Mouse (Mus musculus): Measurements from ENCODE around the gene Sel1l3. TPM values are rescaled to one million over a fixed set of nuclear protein-coding genes. Genes with fewer than 3 reads are reported as not detected.

The Sel1l3 gene
- polyA plus RNA-seq, 1 experiment = 0.02 TPM

DNA sequence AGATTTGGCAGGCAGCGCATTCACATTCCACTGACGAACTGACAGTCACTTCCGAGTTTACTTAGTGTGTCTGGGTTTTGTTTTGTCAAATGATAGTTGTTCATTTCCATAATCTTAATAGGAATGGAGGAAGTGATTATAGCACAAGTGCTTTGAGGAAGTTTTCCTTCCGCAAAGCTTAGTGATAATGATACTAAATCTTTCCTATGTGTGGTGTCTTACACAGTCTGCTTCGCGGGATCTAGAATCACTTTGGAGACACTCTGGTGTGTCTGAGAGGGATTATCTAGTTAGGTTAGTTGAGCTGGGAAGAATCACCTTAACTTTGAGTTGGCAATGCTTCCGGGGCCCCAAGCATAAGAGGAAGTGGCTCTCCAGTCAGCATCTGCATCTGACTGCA lies 126.3 kb downstream of the Sel1l3 start:
- Histone ChIP-seq H3K4me2 (ENCODE audit: low read depth) (no peak overlapping the region), H3K79me2 (ENCODE audit: control insufficient read depth, insufficient read depth) (no peaks in the 10 kb centered on the region), H3ac (ENCODE audit: control insufficient read depth, insufficient read length) (no peak overlapping the region), H3K36me3 (ENCODE audit: control insufficient read depth, insufficient read depth) (no peaks in the 10 kb centered on the region), H3K4me3 (no peak overlapping the region), H3K27me3 (ENCODE audit: control insufficient read depth, insufficient read depth, insufficient read length) (no peaks in the 10 kb centered on the region)
- TF ChIP-seq E2F4 (IDR thresholded peaks at IDR 0.05; ENCODE audit: insufficient read depth) = no peak
- no peak for TF ChIP-seq MYOD1 (IDR thresholded peaks at IDR 0.05; ENCODE audit: control insufficient read depth in 1 of 3, insufficient read length in 2 of 3, low read depth in 2 of 3)
- TF ChIP-seq REST (IDR thresholded peaks at IDR 0.05; ENCODE audit: insufficient read depth, insufficient read length) = no peak
- TF ChIP-seq SRF (IDR thresholded peaks at IDR 0.05; ENCODE audit: control insufficient read depth, insufficient read length, low read depth) = no peak
- TF ChIP-seq TCF12 (IDR thresholded peaks at IDR 0.05; ENCODE audit: insufficient read depth, poor library complexity, severe bottlenecking) = no peak
- no peak for TF ChIP-seq MYOG (IDR thresholded peaks at IDR 0.05; ENCODE audit: control insufficient read depth in 1 of 3, insufficient read depth in 1 of 3, insufficient read length in 2 of 3, low read depth in 2 of 3)
- TF ChIP-seq TCF3 (IDR thresholded peaks at IDR 0.05; ENCODE audit: insufficient read length, low read depth) = no peak
- no peak for TF ChIP-seq MAX (IDR thresholded peaks at IDR 0.05; ENCODE audit: low read depth)
- no peak for TF ChIP-seq POLR2A (IDR thresholded peaks at IDR 0.05; ENCODE audit: insufficient read length, low read depth)
- TF ChIP-seq USF1 (IDR thresholded peaks at IDR 0.05; ENCODE audit: low read depth) = no peak
- TF ChIP-seq CEBPB (IDR thresholded peaks at IDR 0.05; ENCODE audit: insufficient read depth, poor library complexity, severe bottlenecking) = no peak
- TF ChIP-seq POLR2AphosphoS2 (IDR thresholded peaks at IDR 0.05; ENCODE audit: insufficient read length, low read depth) = no peak

DNA sequence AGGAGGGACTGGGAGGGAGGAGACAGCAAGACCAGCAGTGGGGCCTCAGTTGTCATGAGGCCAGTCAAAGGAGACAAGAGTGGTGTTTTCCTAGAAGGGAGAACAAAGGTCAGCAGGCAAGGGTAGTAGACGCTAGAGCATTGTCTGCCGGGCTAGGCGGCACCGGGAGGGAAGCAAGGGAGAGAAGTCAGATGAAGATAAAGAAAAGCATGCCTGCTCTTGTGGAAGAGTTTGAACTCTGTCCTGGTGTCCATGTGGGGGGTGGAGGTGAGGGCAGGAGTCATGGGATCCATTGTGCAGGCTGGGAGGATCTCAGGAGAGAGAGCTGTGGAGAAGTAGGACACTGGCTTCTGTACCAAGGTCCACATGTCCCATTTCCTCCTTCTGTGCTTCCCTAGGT lies 135.3 kb downstream of the Sel1l3 start:
- H3ac ChIP-seq (ENCODE audit: control insufficient read depth, insufficient read length) = no peak overlapping the region
- H3K4me2 ChIP-seq (ENCODE audit: low read depth) = no peak overlapping the region
- no peak for TF ChIP-seq MYOD1 (IDR thresholded peaks at IDR 0.05; ENCODE audit: control insufficient read depth in 1 of 3, insufficient read length in 2 of 3, low read depth in 2 of 3)
- TF ChIP-seq USF1 (IDR thresholded peaks at IDR 0.05; ENCODE audit: low read depth) = no peak
- no peak for TF ChIP-seq SRF (IDR thresholded peaks at IDR 0.05; ENCODE audit: control insufficient read depth, insufficient read length, low read depth)
- TF ChIP-seq POLR2AphosphoS2 (IDR thresholded peaks at IDR 0.05; ENCODE audit: insufficient read length, low read depth) = no peak
- TF ChIP-seq TCF12 (IDR thresholded peaks at IDR 0.05; ENCODE audit: insufficient read depth, poor library complexity, severe bottlenecking) = no peak
- no peak for TF ChIP-seq TCF3 (IDR thresholded peaks at IDR 0.05; ENCODE audit: insufficient read length, low read depth)
- no peak for TF ChIP-seq CEBPB (IDR thresholded peaks at IDR 0.05; ENCODE audit: insufficient read depth, poor library complexity, severe bottlenecking)
- no peak for TF ChIP-seq POLR2A (IDR thresholded peaks at IDR 0.05; ENCODE audit: insufficient read length, low read depth)
- no peak for TF ChIP-seq REST (IDR thresholded peaks at IDR 0.05; ENCODE audit: insufficient read depth, insufficient read length)
- TF ChIP-seq MYOG (IDR thresholded peaks at IDR 0.05; ENCODE audit: control insufficient read depth in 1 of 3, insufficient read depth in 1 of 3, insufficient read length in 2 of 3, low read depth in 2 of 3) = no peak
- no peak for TF ChIP-seq E2F4 (IDR thresholded peaks at IDR 0.05; ENCODE audit: insufficient read depth)
- TF ChIP-seq MAX (IDR thresholded peaks at IDR 0.05; ENCODE audit: low read depth) = no peak
- no peaks in the 10 kb centered on the region for H3K36me3 ChIP-seq (ENCODE audit: control insufficient read depth, insufficient read depth)
- peaks cover 13% of the 10 kb centered on the region for H3K27me3 ChIP-seq (ENCODE audit: control insufficient read depth, insufficient read depth, insufficient read length)
- no peak overlapping the region for H3K4me3 ChIP-seq
- no peaks in the 10 kb centered on the region for H3K79me2 ChIP-seq (ENCODE audit: control insufficient read depth, insufficient read depth)

DNA sequence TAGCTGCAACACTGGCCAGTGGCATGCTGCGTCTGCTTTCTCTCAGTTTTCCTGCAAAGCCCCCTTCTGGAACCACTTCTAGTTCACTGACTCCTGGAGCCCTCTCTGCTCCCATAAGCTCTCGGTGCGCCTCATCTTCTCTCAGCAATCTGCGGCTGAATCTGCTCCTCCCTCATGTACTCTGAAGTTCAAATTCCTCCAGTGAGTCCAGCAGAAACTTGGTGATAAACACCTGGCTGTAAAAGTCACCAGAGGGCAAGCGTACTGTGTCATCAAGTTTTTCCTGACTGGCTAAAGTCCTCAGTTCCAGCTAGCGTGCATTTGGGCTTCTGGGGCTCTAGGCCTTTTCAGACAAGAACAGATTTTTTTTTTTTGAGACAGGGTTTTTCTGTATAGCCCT lies 139.2 kb downstream of the Sel1l3 start:
- no peaks in the 10 kb centered on the region for H3K36me3 ChIP-seq (ENCODE audit: control insufficient read depth, insufficient read depth)
- TF ChIP-seq TCF3 (IDR thresholded peaks at IDR 0.05; ENCODE audit: insufficient read length, low read depth) (no peak), MYOD1 (IDR thresholded peaks at IDR 0.05; ENCODE audit: control insufficient read depth in 1 of 3, insufficient read length in 2 of 3, low read depth in 2 of 3) (no peak), MAX (IDR thresholded peaks at IDR 0.05; ENCODE audit: low read depth) (no peak), SRF (IDR thresholded peaks at IDR 0.05; ENCODE audit: control insufficient read depth, insufficient read length, low read depth) (no peak), TCF12 (IDR thresholded peaks at IDR 0.05; ENCODE audit: insufficient read depth, poor library complexity, severe bottlenecking) (no peak), CEBPB (IDR thresholded peaks at IDR 0.05; ENCODE audit: insufficient read depth, poor library complexity, severe bottlenecking) (no peak), REST (IDR thresholded peaks at IDR 0.05; ENCODE audit: insufficient read depth, insufficient read length) (no peak), POLR2A (IDR thresholded peaks at IDR 0.05; ENCODE audit: insufficient read length, low read depth) (no peak), POLR2AphosphoS2 (IDR thresholded peaks at IDR 0.05; ENCODE audit: insufficient read length, low read depth) (no peak), E2F4 (IDR thresholded peaks at IDR 0.05; ENCODE audit: insufficient read depth) (no peak), MYOG (IDR thresholded peaks at IDR 0.05; ENCODE audit: control insufficient read depth in 1 of 3, insufficient read depth in 1 of 3, insufficient read length in 2 of 3, low read depth in 2 of 3) (no peak), USF1 (IDR thresholded peaks at IDR 0.05; ENCODE audit: low read depth) (no peak)
- no peaks in the 10 kb centered on the region for H3K79me2 ChIP-seq (ENCODE audit: control insufficient read depth, insufficient read depth)
- no peak overlapping the region for H3ac ChIP-seq (ENCODE audit: control insufficient read depth, insufficient read length)
- H3K4me3 ChIP-seq = no peak overlapping the region
- peaks cover 18% of the 10 kb centered on the region for H3K27me3 ChIP-seq (ENCODE audit: control insufficient read depth, insufficient read depth, insufficient read length)
- H3K4me2 ChIP-seq (ENCODE audit: low read depth) = no peak overlapping the region

DNA sequence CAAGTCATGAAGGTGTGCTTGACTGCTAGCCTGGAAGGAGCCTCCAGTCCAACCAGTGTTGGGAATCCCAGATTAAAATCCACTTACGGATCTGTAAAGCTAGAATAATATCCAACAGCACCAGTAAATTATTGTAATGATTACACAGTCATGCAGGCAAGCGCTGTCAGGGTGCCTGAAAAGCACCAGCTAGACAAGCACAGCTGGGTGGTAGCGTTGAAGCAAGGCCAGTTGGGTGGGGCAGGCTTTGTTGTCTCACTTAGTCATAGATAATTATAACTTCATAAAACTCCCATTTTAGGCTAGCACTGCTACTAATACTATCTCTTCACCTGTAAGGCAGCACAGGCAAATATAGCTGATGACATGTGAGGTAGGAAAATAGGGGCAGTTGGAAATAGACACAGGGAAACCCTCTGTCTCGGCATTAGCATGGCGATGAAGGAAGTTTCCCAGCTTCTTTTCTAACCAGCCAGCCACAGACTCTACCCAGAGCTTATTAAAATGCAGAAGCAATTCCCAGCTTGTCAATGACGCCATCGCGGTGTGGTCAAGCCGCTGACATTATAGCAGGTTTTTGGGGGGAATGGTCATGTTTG lies 152.1 kb downstream of the Sel1l3 start:
- H3K36me3 ChIP-seq (ENCODE audit: control insufficient read depth, insufficient read depth) = no peaks in the 10 kb centered on the region
- no peak overlapping the region for H3ac ChIP-seq (ENCODE audit: control insufficient read depth, insufficient read length)
- peaks cover 20% of the 10 kb centered on the region for H3K27me3 ChIP-seq (ENCODE audit: control insufficient read depth, insufficient read depth, insufficient read length)
- H3K79me2 ChIP-seq (ENCODE audit: control insufficient read depth, insufficient read depth) = no peaks in the 10 kb centered on the region
- H3K4me2 ChIP-seq (ENCODE audit: low read depth) = peak overlapping the region; percentile 36
- TF ChIP-seq USF1 (IDR thresholded peaks at IDR 0.05; ENCODE audit: low read depth) (no peak), MYOD1 (IDR thresholded peaks at IDR 0.05; ENCODE audit: control insufficient read depth in 1 of 3, insufficient read length in 2 of 3, low read depth in 2 of 3) (peak in 2 of 3 experiments; percentile 75 to 79)
- no peak overlapping the region for H3K4me3 ChIP-seq

Other genes starting within 250 kb of the Sel1l3 start
- not detected for gene Slc34a2, start 175.8 kb downstream of the Sel1l3 start, polyA plus RNA-seq (2012; fragmentation: generic; extraction: Trizol)
- gene Smim20, start 53.2 kb upstream of the Sel1l3 start, polyA plus RNA-seq (2012; fragmentation: generic; extraction: Trizol) = 78.0 TPM

Measured in myocyte (in vitro differentiated cells).